16 mouse cellular contexts compared by ENCODE assay signal in the genomic region with DNA sequence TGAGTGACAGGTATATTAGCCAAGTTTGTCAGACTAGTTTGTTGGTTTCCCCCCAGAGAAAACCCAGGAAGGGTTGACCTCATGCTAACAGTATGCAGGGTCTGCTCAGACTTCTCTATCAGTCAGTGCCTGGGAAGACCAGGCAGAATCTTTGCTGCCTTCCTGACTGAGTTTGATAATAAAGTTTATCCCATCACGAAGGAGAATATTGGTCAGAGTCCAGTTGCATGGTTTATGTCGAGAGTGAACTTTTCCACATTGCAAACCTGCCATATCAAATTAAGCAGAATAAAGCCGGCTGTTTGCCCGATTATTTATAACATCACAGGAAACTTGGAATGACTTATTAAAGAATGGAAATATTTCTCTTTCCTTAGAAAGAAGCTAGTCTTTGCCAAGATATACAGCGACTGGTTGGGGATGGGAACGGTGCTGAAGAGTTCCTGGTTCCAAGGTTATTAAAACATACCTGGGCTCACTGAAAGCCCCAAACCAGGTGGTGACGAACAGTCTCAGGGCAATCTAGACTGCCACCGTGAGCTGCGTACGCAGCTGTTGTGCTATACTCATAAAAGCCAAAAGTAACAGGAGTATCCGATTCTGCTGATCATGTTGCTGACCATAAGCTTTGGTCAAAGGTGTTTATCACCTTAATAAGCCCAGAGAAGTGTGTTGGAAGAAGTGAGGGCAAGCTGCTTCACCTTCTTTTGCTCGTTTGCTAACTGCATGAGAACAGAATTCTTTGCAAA.
A peak's percentile ranks its signal among the peaks of the same experiment; 100 is the strongest.
DNase-seq lines count a peak whose midpoint lies in the region; ATAC-seq lines count a peak whose summit lies in the region.
"Had no signal": no experiment of that assay in that cellular context is flagged by ENCODE, and none has a peak within 500 bp of the region (broad histone marks: within the 10 kb centered on the region; RNA-seq: fewer than 3 reads in every experiment).

No protein-coding gene starts in this region.

- H3K9me3 ChIP-seq in embryonic facial prominence, embryonic 11.5 days (replicated peaks; ENCODE audit: control insufficient read depth, low read length) = no peaks in the 10 kb centered on the region
- no peaks in the 10 kb centered on the region for H3K9me3 ChIP-seq in embryonic facial prominence, embryonic 10.5 days
- H3K9me3 ChIP-seq in kidney, embryonic 15.5 days (replicated peaks) = no peaks in the 10 kb centered on the region
- no peaks in the 10 kb centered on the region for H3K9me3 ChIP-seq in forebrain, embryonic 11.5 days (ENCODE audit: control insufficient read depth, low read length)
- H3K9me3 ChIP-seq in hindbrain, embryonic 10.5 days = no peaks in the 10 kb centered on the region

- H3K4me2 ChIP-seq in embryonic facial prominence, embryonic 11.5 days (ENCODE audit: low read depth, low read length) = no peak overlapping the region
- peak overlapping the region; percentile 17 for H3K4me2 ChIP-seq in kidney, embryonic 15.5 days
- H3K4me2 ChIP-seq in forebrain, embryonic 11.5 days (ENCODE audit: low read depth, low read length, severe bottlenecking) = no peak overlapping the region
- H3K4me2 ChIP-seq: midbrain, embryonic 11.5 days had no signal

- no peak overlapping the region for H3K27ac ChIP-seq in embryonic facial prominence, embryonic 11.5 days (replicated peaks; ENCODE audit: low read depth, low read length)
- H3K27ac ChIP-seq in embryonic facial prominence, embryonic 10.5 days (replicated peaks) = no peak overlapping the region
- H3K27ac ChIP-seq in kidney, embryonic 15.5 days = peak overlapping the region; percentile 61
- H3K27ac ChIP-seq in forebrain, embryonic 11.5 days (ENCODE audit: low read depth, low read length) = no peak overlapping the region
- no peak overlapping the region for H3K27ac ChIP-seq in hindbrain, embryonic 10.5 days
- H3K27ac ChIP-seq: layer of hippocampus, adult 2 months had no signal

- H3K9ac ChIP-seq in embryonic facial prominence, embryonic 11.5 days (replicated peaks; ENCODE audit: low read length) = no peak overlapping the region
- no peak overlapping the region for H3K9ac ChIP-seq in kidney, embryonic 15.5 days
- H3K9ac ChIP-seq in forebrain, embryonic 11.5 days (ENCODE audit: low read length) = no peak overlapping the region
- H3K9ac ChIP-seq: forebrain, postnatal 0 days had no signal

- no peaks in the 10 kb centered on the region for H3K36me3 ChIP-seq in embryonic facial prominence, embryonic 11.5 days (replicated peaks; ENCODE audit: control insufficient read depth, insufficient read depth, low read depth, low read length)
- H3K36me3 ChIP-seq in embryonic facial prominence, embryonic 10.5 days (replicated peaks) = no peaks in the 10 kb centered on the region
- no peaks in the 10 kb centered on the region for H3K36me3 ChIP-seq in kidney, embryonic 15.5 days
- H3K36me3 ChIP-seq in forebrain, embryonic 11.5 days (ENCODE audit: control insufficient read depth, insufficient read depth, low read length) = no peaks in the 10 kb centered on the region
- no peaks in the 10 kb centered on the region for H3K36me3 ChIP-seq in hindbrain, embryonic 10.5 days
- H3K36me3 ChIP-seq: G1E had no signal

- no peak overlapping the region for H3K4me3 ChIP-seq in embryonic facial prominence, embryonic 11.5 days (ENCODE audit: low read depth, low read length)
- no peak overlapping the region for H3K4me3 ChIP-seq in embryonic facial prominence, embryonic 10.5 days
- H3K4me3 ChIP-seq in kidney, embryonic 15.5 days (replicated peaks) = no peak overlapping the region
- H3K4me3 ChIP-seq in forebrain, embryonic 11.5 days (ENCODE audit: low read depth, low read length) = no peak overlapping the region
- H3K4me3 ChIP-seq in hindbrain, embryonic 10.5 days = no peak overlapping the region
- H3K4me3 ChIP-seq: layer of hippocampus, adult 2 months had no signal

- H3K27me3 ChIP-seq in embryonic facial prominence, embryonic 11.5 days (ENCODE audit: control insufficient read depth, insufficient read depth, low read length) = no peaks in the 10 kb centered on the region
- no peaks in the 10 kb centered on the region for H3K27me3 ChIP-seq in embryonic facial prominence, embryonic 10.5 days (replicated peaks; ENCODE audit: low read depth, poor library complexity, severe bottlenecking)
- H3K27me3 ChIP-seq in kidney, embryonic 15.5 days = no peaks in the 10 kb centered on the region
- H3K27me3 ChIP-seq in forebrain, embryonic 11.5 days (ENCODE audit: control insufficient read depth, insufficient read depth, low read length) = no peaks in the 10 kb centered on the region
- H3K27me3 ChIP-seq in hindbrain, embryonic 10.5 days (ENCODE audit: insufficient read depth, poor library complexity, severe bottlenecking) = no peaks in the 10 kb centered on the region

- WGBS in embryonic facial prominence, embryonic 11.5 days = 70% methylated on average over 12 of the region's 12 CpGs
- WGBS in embryonic facial prominence, embryonic 10.5 days = 86% methylated on average over 12 of the region's 12 CpGs
- 48% methylated on average over 12 of the region's 12 CpGs for WGBS in kidney, embryonic 15.5 days
- 87% methylated on average over 12 of the region's 12 CpGs for WGBS in forebrain, embryonic 11.5 days
- 87% methylated on average over 12 of the region's 12 CpGs for WGBS in hindbrain, embryonic 10.5 days

- 0 out of 2 replicates have a peak, but pooled peaks have one; percentile 56 for ATAC-seq in embryonic facial prominence, embryonic 11.5 days (replicated peaks; ENCODE audit: insufficient number of reproducible peaks, low FRiP score, low TSS enrichment, low read depth)
- ATAC-seq in kidney, embryonic 15.5 days (replicated peaks; ENCODE audit: low FRiP score) = peak; percentile 91
- no peak for ATAC-seq in forebrain, embryonic 11.5 days (replicated peaks; ENCODE audit: low FRiP score)
- ATAC-seq: forebrain, postnatal 0 days; lung, postnatal 0 days had no signal

- peak; percentile 32 for DNase-seq in embryonic facial prominence, embryonic 11.5 days (ENCODE audit: low spot score)
- no peak for DNase-seq in embryonic facial prominence, embryonic 10.5 days (ENCODE audit: low spot score)
- no peak for DNase-seq in kidney, adult 18-20 months
- peak; percentile 20 for DNase-seq in forelimb bud, embryonic 11.5 days (ENCODE audit: low read depth, low spot score)
- DNase-seq in kidney, postnatal 4 days = peak; percentile 8 to 43
- DNase-seq in forebrain, embryonic 11.5 days (ENCODE audit: low spot score) = no peak
- DNase-seq in hindbrain, embryonic 10.5 days (ENCODE audit: low spot score) = no peak
- DNase-seq: B cell, adult 2 months; cerebellum, adult 2 months; forebrain, postnatal 0 days; thymus, postnatal 25 days had no signal

- no peaks in the 10 kb centered on the region for H3K4me1 ChIP-seq in embryonic facial prominence, embryonic 11.5 days (ENCODE audit: control insufficient read depth, insufficient read depth, low read length)
- no peaks in the 10 kb centered on the region for H3K4me1 ChIP-seq in embryonic facial prominence, embryonic 10.5 days
- H3K4me1 ChIP-seq in kidney, embryonic 15.5 days = peaks cover 3% of the 10 kb centered on the region; the same call in 1 of the 2 replicates
- no peaks in the 10 kb centered on the region for H3K4me1 ChIP-seq in forebrain, embryonic 11.5 days (replicated peaks; ENCODE audit: control insufficient read depth, insufficient read depth, low read length)
- H3K4me1 ChIP-seq in hindbrain, embryonic 10.5 days (replicated peaks) = no peaks in the 10 kb centered on the region

Comparison
In these comparisons a context has a peak if more than half of its experiments do, and no peak if none do; other contexts are left out.
1. DNase-seq: peak in embryonic facial prominence, embryonic 11.5 days (single experiment), forelimb bud, embryonic 11.5 days (single experiment) and kidney, postnatal 4 days (2 of 2); none in embryonic facial prominence, embryonic 10.5 days (single experiment), kidney, adult 18-20 months (single experiment), forebrain, embryonic 11.5 days (single experiment) and hindbrain, embryonic 10.5 days (single experiment).